Mouse (Mus musculus) kidney, postnatal 25 days (tissue): ENCODE measurements around the gene Vars.

ENCODE experiments used
- DNase-seq, 2 experiments: peaks; one replicate each; pipeline ENCODE4 v3.0.0; 2021; ENCODE audit warnings: mixed read lengths in 2 of 2

Gene Vars

GRCm38 (mm10) chr17:35048149-35048931 lies 47.6 kb downstream of the Vars start:
- DNase-seq = peak in 1 of 2 experiments; percentile 44

GRCm38 (mm10) chr17:35048932-35049440 lies 48.2 kb downstream of the Vars start:
- peak in 1 of 2 experiments; percentile 23 for DNase-seq

GRCm38 (mm10) chr17:35049561-35050016 lies 48.8 kb downstream of the Vars start, which contains the start of gene Clic1:
Clic1 (plus strand) TSS chr17:35049966.
- peak; percentile 57 to 79 for DNase-seq

- peak; percentile 84 to 91 for DNase-seq
Measured at GRCm38 (mm10) chr17:35050126-35050750, 49.5 kb downstream of the Vars start.

- DNase-seq = peak; percentile 83 to 90
Measured at GRCm38 (mm10) chr17:35051156-35052086, 50.6 kb downstream of the Vars start.

GRCm38 (mm10) chr17:35052271-35052798 lies 51.5 kb downstream of the Vars start:
- DNase-seq = peak in 1 of 2 experiments; percentile 28

- peak in 1 of 2 experiments; percentile 51 for DNase-seq
Measured at GRCm38 (mm10) chr17:35055691-35056495, 55.1 kb downstream of the Vars start.

GRCm38 (mm10) chr17:35057090-35057489 lies 56.3 kb downstream of the Vars start:
- no peak for DNase-seq

GRCm38 (mm10) chr17:35058316-35058715 lies 57.5 kb downstream of the Vars start:
- DNase-seq = no peak

- DNase-seq = peak; percentile 93 to 95
Measured at GRCm38 (mm10) chr17:35058911-35059892, 58.4 kb downstream of the Vars start, which contains the start of gene Ddah2. Ddah2 (plus strand) TSS chr17:35059035.

- DNase-seq = peak in 1 of 2 experiments; percentile 50
Measured at GRCm38 (mm10) chr17:35060071-35060470, 59.3 kb downstream of the Vars start.

GRCm38 (mm10) chr17:35060737-35061297 lies 60.0 kb downstream of the Vars start:
- DNase-seq = peak; percentile 47 to 58

GRCm38 (mm10) chr17:35061299-35061698 lies 60.5 kb downstream of the Vars start:
- peak in 1 of 2 experiments; percentile 23 for DNase-seq

- DNase-seq = no peak
Measured at GRCm38 (mm10) chr17:35063466-35063865, 62.7 kb downstream of the Vars start.

GRCm38 (mm10) chr17:35064378-35064877 lies 63.6 kb downstream of the Vars start:
- DNase-seq = no peak

- DNase-seq = peak; percentile 77 to 88
Measured at GRCm38 (mm10) chr17:35064951-35065947, 64.5 kb downstream of the Vars start, which contains the start of gene Ly6g6c. Ly6g6c (plus strand) TSS chr17:35065388.
